Mouse (Mus musculus) thymus, adult 2 months (tissue): ENCODE results near the gene Def6.

ENCODE experiments used
- CTCF ChIP-seq: fragments of 200-500 bp; IDR thresholded peaks from 2 replicates; pipeline ENCODE4 v1.5.1; 2012; ENCODE audit warnings: mild to moderate bottlenecking, control low read depth, low read length, moderate library complexity, borderline replicate concordance; ENCODE audit not compliant: control insufficient read depth, poor library complexity, insufficient read depth; ENCODE audit errors: extremely low read depth
- POLR2A ChIP-seq: fragments of 200-500 bp; IDR thresholded peaks from 2 replicates; pipeline ENCODE4 v1.6.1; 2012; ENCODE audit warnings: mild to moderate bottlenecking, low read length, control low read depth, moderate library complexity; ENCODE audit not compliant: control insufficient read depth, poor library complexity, insufficient read depth; ENCODE audit errors: extremely low read depth

GRCm38 (mm10) chr17:28235982-28236635, 28.5 kb downstream of the Def6 start:
- TF ChIP-seq CTCF (no peak), POLR2A (no peak)
